Mouse (Mus musculus) hindbrain, postnatal 0 days (tissue): ENCODE measurements at regions not wholly inside any gene's neighbourhood (a gene's known extent, or its start where the extent isn't known, plus 50 kb on each side); places are given as distances from the start of the nearest gene placed in this dataset.

ENCODE experiments used
- ATAC-seq: fragments of 200-750 bp; cut with Nextera tagmentation; 2 replicates; pipeline ENCODE4 v1.8.0; 2017; ENCODE audit warnings: mild to moderate bottlenecking, moderate TSS enrichment, moderate library complexity
- DNase-seq: peaks from one replicate; pipeline ENCODE4 v3.0.0-alpha.2; 2015; ENCODE audit warnings: low spot score
- H3K27ac ChIP-seq: fragments of 300-500 bp; sonication (generic); 2 replicates; pipeline ENCODE4 v1.5.1; 2014; ENCODE audit warnings: mild to moderate bottlenecking
- H3K27me3 ChIP-seq: fragments of 300-500 bp; sonication (generic); 2 replicates; pipeline ENCODE4 v1.6.1; 2014; ENCODE audit warnings: low read length, mixed read lengths; ENCODE audit not compliant: insufficient read depth
- H3K36me3 ChIP-seq: fragments of 300-500 bp; sonication (generic); 2 replicates; pipeline ENCODE4 v1.6.1; 2014; ENCODE audit warnings: low read length, mixed read lengths; ENCODE audit not compliant: insufficient read depth
- H3K4me1 ChIP-seq: fragments of 300-500 bp; sonication (generic); 2 replicates; pipeline ENCODE4 v1.6.1; 2014; ENCODE audit warnings: antibody characterized with exemption, low read length, mixed read lengths; ENCODE audit not compliant: insufficient read depth
- H3K4me2 ChIP-seq: fragments of 300-500 bp; sonication (generic); 2 replicates; pipeline ENCODE4 v1.6.1; 2014; ENCODE audit warnings: low read depth, mild to moderate bottlenecking, low read length, moderate library complexity, mixed read lengths
- H3K4me3 ChIP-seq: fragments of 300-500 bp; sonication (generic); 2 replicates; pipeline ENCODE4 v1.5.1; 2014; ENCODE audit warnings: low read length
- H3K9ac ChIP-seq: fragments of 300-500 bp; sonication (generic); replicated peaks from 2 replicates; pipeline ENCODE4 v1.6.1; 2014; ENCODE audit warnings: mild to moderate bottlenecking, low read length, moderate library complexity, mixed read lengths
- H3K9me3 ChIP-seq: fragments of 300-500 bp; sonication (generic); 2 replicates; pipeline ENCODE4 v1.6.1; 2016; ENCODE audit warnings: low read length, mixed read lengths
- CTCF ChIP-seq: IDR thresholded peaks from 2 replicates; pipeline ENCODE4 v1.5.1; 2016; ENCODE audit warnings: antibody characterized with exemption, control low read depth, low read depth
- WGBS: fragments of 180-500 bp; shearing (Covaris S2); extraction: QIAGEN DNeasy Blood & Tissue Kit; methylation state at CpG from one replicate; pipeline ENCODE4 v1.1.7; 2014; 5-methylcytosine and 5-hydroxymethylcytosine counted together

DNA sequence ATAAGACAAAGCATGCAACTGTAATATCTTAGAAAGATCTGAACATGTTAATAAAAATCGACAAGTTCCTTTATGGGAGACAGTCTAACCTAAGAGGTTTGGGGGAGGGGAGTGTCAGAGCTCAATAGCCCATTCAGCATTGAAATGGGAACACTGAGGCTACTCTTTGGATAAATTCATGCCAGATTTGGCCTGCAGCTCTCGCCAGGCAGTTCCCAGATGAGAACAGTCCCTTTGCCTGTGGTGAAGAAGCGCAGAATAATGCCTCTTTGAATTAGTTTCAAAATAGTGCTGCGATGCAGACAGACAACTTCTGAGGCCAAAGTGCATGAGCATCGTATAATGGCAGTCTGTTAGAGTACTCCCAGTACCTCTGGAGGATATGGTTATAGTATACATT is 293.6 kb upstream of the Nr2f2 start:
- 40% methylated on average over 5 of the region's 5 CpGs for WGBS
- Histone ChIP-seq H3K4me2 (no peak overlapping the region), H3K9ac (no peak overlapping the region), H3K27me3 (no peaks in the 10 kb centered on the region), H3K4me1 (no peaks in the 10 kb centered on the region), H3K36me3 (no peaks in the 10 kb centered on the region), H3K27ac (no peak overlapping the region), H3K4me3 (no peak overlapping the region), H3K9me3 (no peaks in the 10 kb centered on the region)
- TF ChIP-seq CTCF: no peak
- DNase-seq (peak; percentile 50), ATAC-seq (peak; percentile 58; the same call in 1 of the 2 replicates)

DNA sequence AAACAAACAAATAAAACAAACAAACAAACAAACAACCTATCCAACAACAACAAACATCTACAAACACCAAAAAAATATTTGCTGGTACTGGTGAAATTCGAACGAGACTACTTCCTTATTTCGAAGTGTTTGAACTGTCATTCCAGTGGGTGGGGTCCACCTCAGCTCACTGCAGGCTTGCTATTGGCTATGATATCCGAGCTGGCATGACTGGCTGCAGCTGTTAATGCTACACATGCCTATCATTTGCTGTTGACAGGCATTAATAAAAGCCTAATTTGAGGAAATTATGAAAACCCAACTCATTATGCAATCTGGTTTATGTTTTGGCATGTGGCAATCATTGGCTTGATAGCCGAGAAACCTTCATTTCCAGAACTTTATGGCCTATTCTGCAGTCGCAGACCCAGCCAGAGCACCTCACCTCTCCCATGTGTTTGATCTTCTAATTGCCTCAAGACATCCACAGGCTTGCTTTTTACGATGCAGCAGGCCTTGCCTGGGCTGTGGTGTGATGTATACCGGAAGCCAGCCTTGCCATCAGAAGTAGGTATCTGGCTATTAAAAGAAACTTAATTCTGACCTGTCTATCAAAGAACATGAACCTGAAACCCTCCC is 283.3 kb upstream of the Nr2f2 start:
- no peak for TF ChIP-seq CTCF
- ATAC-seq: no peak
- H3K4me3 ChIP-seq: no peak overlapping the region
- H3K9me3 ChIP-seq: no peaks in the 10 kb centered on the region; the same call in 1 of the 2 replicates
- H3K27me3 ChIP-seq: no peaks in the 10 kb centered on the region
- H3K9ac ChIP-seq: no peak overlapping the region
- no peak for DNase-seq
- H3K4me2 ChIP-seq: no peak overlapping the region
- no peak overlapping the region for H3K27ac ChIP-seq
- no peaks in the 10 kb centered on the region for H3K36me3 ChIP-seq
- no peaks in the 10 kb centered on the region for H3K4me1 ChIP-seq
- 87% methylated on average over 8 of the region's 8 CpGs for WGBS

DNA sequence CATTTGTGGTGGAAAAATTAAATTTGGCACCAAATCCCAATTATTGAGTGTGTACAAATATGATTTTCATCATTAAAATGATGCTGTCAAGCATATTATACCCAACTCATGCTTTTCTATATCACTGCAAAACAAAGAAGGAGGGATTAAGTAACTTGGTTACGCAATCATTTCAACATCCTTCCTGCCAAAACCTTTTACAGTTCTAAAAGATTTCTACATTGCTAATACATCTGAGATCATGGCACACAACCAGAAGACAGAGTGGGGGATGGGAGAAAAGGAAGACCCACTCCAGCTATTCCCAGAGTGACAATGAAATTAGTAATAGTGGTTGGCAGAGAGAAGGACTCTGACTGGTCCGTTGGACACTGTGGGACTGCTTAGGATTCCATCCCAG is 280.3 kb upstream of the Nr2f2 start:
- Histone ChIP-seq H3K4me1 (no peaks in the 10 kb centered on the region), H3K4me3 (no peak overlapping the region), H3K9me3 (no peaks in the 10 kb centered on the region), H3K27me3 (no peaks in the 10 kb centered on the region), H3K27ac (no peak overlapping the region), H3K9ac (no peak overlapping the region), H3K36me3 (no peaks in the 10 kb centered on the region), H3K4me2 (no peak overlapping the region)
- ATAC-seq (no peak), DNase-seq (no peak)
- WGBS: 56% methylated on average over 2 of the region's 2 CpGs
- TF ChIP-seq CTCF: no peak

DNA sequence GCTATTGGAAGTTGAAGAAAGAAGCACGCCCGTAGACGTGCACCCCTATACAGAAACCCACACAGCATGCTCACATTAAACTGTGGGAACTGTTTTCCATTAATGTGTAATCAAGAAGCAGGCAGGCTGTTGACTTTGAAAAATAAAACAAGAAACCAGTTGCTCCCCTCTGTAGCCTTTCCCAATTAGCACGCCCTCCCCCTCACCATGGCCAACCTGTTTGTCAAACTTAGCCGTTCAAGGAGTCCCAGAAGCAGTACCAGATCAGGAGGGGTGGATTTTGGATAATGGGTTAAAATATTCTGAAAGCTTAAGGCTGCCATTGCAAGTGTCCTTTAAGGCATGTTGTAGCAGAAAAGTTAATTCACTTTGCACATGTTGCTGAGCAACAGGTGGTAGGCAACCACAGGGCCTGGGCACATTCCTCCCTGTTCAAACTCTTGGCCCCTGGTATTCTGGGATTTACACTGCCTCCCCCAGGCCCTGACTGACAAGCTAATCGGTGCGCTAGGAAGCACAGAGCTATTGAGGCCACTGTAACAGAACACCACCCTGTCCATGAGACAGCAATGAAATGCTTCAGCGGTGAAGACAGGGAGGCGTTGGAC is 277.3 kb upstream of the Nr2f2 start:
- H3K4me2 ChIP-seq: no peak overlapping the region
- H3K4me1 ChIP-seq: no peaks in the 10 kb centered on the region
- H3K4me3 ChIP-seq: no peak overlapping the region
- H3K9ac ChIP-seq: no peak overlapping the region
- H3K9me3 ChIP-seq: no peaks in the 10 kb centered on the region
- H3K27me3 ChIP-seq: no peaks in the 10 kb centered on the region
- 42% methylated on average over 9 of the region's 9 CpGs for WGBS
- DNase-seq: peak; percentile 9
- peak; percentile 53; the same call in 1 of the 2 replicates for ATAC-seq
- no peaks in the 10 kb centered on the region for H3K36me3 ChIP-seq
- no peak overlapping the region; the same call in 1 of the 2 replicates for H3K27ac ChIP-seq
- TF ChIP-seq CTCF: no peak

DNA sequence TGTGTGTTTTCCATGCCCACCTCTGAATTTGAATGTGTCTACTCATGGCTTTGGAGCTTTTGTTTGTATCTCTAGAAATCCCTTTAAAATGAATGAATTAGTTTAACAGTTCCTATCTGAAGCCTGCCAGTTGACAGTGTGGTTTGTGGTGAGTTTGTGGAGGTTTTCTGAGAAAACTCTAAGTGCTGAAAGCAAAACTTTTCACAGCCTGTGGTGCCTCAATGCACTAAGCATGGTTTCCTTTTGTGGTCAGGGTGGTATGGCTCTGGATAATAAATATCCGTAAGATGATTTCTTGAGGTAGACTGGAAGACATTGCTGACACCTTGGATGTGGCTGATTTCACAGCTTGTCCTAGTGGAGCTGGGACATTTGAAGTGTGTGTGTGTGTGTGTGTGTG is 276.5 kb upstream of the Nr2f2 start:
- no peaks in the 10 kb centered on the region for H3K4me1 ChIP-seq
- no peak for ATAC-seq
- no peaks in the 10 kb centered on the region for H3K27me3 ChIP-seq
- no peaks in the 10 kb centered on the region for H3K9me3 ChIP-seq
- no peak overlapping the region for H3K27ac ChIP-seq
- no peaks in the 10 kb centered on the region for H3K36me3 ChIP-seq
- no peak overlapping the region for H3K4me3 ChIP-seq
- TF ChIP-seq CTCF: no peak
- H3K4me2 ChIP-seq: no peak overlapping the region
- no peak for DNase-seq
- H3K9ac ChIP-seq: no peak overlapping the region
- 87% methylated on average over 1 of the region's 1 CpGs for WGBS

DNA sequence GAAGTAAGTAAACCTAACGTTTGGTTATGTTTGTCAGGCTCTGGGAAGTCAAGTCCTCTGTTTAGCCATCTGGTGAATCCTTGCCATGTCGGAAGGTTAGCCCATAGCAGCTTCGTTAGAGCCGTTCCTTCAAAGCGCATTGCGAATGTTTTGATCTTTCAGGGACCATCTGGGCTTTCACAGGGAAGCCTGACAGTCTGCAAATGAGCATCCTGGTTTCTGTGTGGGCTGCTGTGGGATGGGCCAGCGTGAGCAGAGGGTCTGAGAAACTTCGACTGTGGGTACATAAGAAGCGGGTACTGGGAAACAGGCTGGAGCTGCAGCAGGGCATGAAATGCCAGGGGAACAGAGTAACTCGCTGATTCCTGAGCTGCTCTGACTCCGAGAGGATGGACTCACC is 274.7 kb upstream of the Nr2f2 start:
- TF ChIP-seq CTCF: no peak

DNA sequence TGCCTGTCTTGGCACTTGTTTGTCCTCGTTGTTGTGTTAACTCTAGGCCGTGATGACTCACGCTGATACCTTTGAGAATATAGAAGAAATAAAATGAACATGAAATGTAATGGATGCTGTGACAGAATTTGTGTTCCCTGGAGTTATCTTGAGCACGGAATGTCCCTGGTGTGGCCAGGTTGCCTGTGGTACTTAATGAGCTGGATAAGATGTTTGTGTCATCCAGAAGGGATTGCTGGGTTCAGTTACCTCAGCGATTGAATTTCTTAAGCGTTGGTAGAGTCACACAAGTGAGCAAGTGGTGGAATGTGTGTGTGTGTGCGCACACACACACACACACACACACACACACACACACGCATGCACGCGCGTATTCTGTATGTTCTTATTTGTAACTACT is 274.0 kb upstream of the Nr2f2 start:
- no peak overlapping the region for H3K9ac ChIP-seq
- no peak for ATAC-seq
- no peak overlapping the region for H3K27ac ChIP-seq
- no peak for TF ChIP-seq CTCF
- 82% methylated on average over 11 of the region's 11 CpGs for WGBS
- no peaks in the 10 kb centered on the region for H3K9me3 ChIP-seq
- H3K36me3 ChIP-seq: no peaks in the 10 kb centered on the region
- no peak overlapping the region for H3K4me3 ChIP-seq
- no peaks in the 10 kb centered on the region for H3K27me3 ChIP-seq
- H3K4me2 ChIP-seq: no peak overlapping the region
- DNase-seq: no peak
- no peaks in the 10 kb centered on the region for H3K4me1 ChIP-seq

More for the DNA sequence above, 274.7 kb upstream of the Nr2f2 start:
- H3K9me3 ChIP-seq: no peaks in the 10 kb centered on the region
- DNase-seq (no peak), ATAC-seq (no peak)
- H3K9ac ChIP-seq: no peak overlapping the region
- H3K27me3 ChIP-seq: no peaks in the 10 kb centered on the region
- 54% methylated on average over 11 of the region's 11 CpGs for WGBS
- H3K36me3 ChIP-seq: no peaks in the 10 kb centered on the region
- no peak overlapping the region for H3K27ac ChIP-seq
- H3K4me3 ChIP-seq: no peak overlapping the region
- H3K4me1 ChIP-seq: no peaks in the 10 kb centered on the region
- H3K4me2 ChIP-seq: no peak overlapping the region
